Mouse (Mus musculus) testis, postnatal 14 days (tissue): ENCODE results near the gene Stag1.
"Not testable (repeated sequence)": the region's sequence is repeated elsewhere in the genome, so short reads cannot be mapped to it uniquely, and the experiment has no call there.

Source experiments
- DNase-seq: peaks from one replicate; pipeline ENCODE4 v3.0.0; 2021; ENCODE audit warnings: low spot score

Gene Stag1

GRCm38 (mm10) chr9:100682285-100682684, 84.7 kb downstream of the Stag1 start:
- no peak for DNase-seq

GRCm38 (mm10) chr9:100685769-100686487, 88.3 kb downstream of the Stag1 start:
- DNase-seq, result no peak

GRCm38 (mm10) chr9:100689765-100690316, 92.2 kb downstream of the Stag1 start:
- no peak for DNase-seq

- DNase-seq, result no peak
Measured at GRCm38 (mm10) chr9:100692239-100692638, 94.6 kb downstream of the Stag1 start.

- DNase-seq, result no peak
Measured at GRCm38 (mm10) chr9:100696537-100696936, 98.9 kb downstream of the Stag1 start.

GRCm38 (mm10) chr9:100707644-100708043, 110.0 kb downstream of the Stag1 start:
- DNase-seq, result no peak

- no peak for DNase-seq
Measured at GRCm38 (mm10) chr9:100711665-100712064, 114.1 kb downstream of the Stag1 start.

GRCm38 (mm10) chr9:100724832-100725231, 127.2 kb downstream of the Stag1 start:
- not testable (repeated sequence) for DNase-seq

- DNase-seq, result no peak
Measured at GRCm38 (mm10) chr9:100731839-100732238, 134.2 kb downstream of the Stag1 start.

- no peak for DNase-seq
Measured at GRCm38 (mm10) chr9:100733907-100734440, 136.4 kb downstream of the Stag1 start.

- DNase-seq, result no peak
Measured at GRCm38 (mm10) chr9:100735993-100736645, 138.5 kb downstream of the Stag1 start.

GRCm38 (mm10) chr9:100736646-100737031, 139.0 kb downstream of the Stag1 start:
- no peak for DNase-seq

GRCm38 (mm10) chr9:100777238-100777637, 179.6 kb downstream of the Stag1 start:
- not testable (repeated sequence) for DNase-seq

- no peak for DNase-seq
Measured at GRCm38 (mm10) chr9:100865984-100866383, 268.4 kb downstream of the Stag1 start.

GRCm38 (mm10) chr9:100869635-100870034, 272.0 kb downstream of the Stag1 start:
- no peak for DNase-seq

GRCm38 (mm10) chr9:100896111-100896510, 298.5 kb downstream of the Stag1 start:
- DNase-seq, result no peak

- no peak for DNase-seq
Measured at GRCm38 (mm10) chr9:100898042-100898441, 300.4 kb downstream of the Stag1 start.

- no peak for DNase-seq
Measured at GRCm38 (mm10) chr9:100910352-100910751, 312.8 kb downstream of the Stag1 start.

GRCm38 (mm10) chr9:100917111-100917510, 319.5 kb downstream of the Stag1 start:
- no peak for DNase-seq

GRCm38 (mm10) chr9:100926629-100927028, 329.0 kb downstream of the Stag1 start:
- no peak for DNase-seq

- no peak for DNase-seq
Measured at GRCm38 (mm10) chr9:100942042-100942441, 344.4 kb downstream of the Stag1 start.

- DNase-seq, result no peak
Measured at GRCm38 (mm10) chr9:100944677-100945365, 347.2 kb downstream of the Stag1 start.
